Mouse (Mus musculus): ENCODE measurements around the gene Unc119. TPM values are rescaled to one million over a fixed set of nuclear protein-coding genes. Genes with fewer than 3 reads are reported as not detected.

Unc119 gene
- polyA plus RNA-seq, 1 experiment from 2014 or later = 48.1 TPM

- Histone ChIP-seq H3K4me1 (ENCODE audit: control insufficient read depth, insufficient read depth, low read length) (peaks cover 2% of the 10 kb centered on the region; the same call in 1 of the 2 replicates), H3K4me3 (ENCODE audit: low read depth, low read length) (no peak overlapping the region), H3K4me2 (no peak overlapping the region), H3K27me3 (ENCODE audit: control insufficient read depth, insufficient read depth, low read length) (peaks cover 7% of the 10 kb centered on the region; the same call in 1 of the 2 replicates), H3K9ac (ENCODE audit: low read depth, low read length) (no peak overlapping the region), H3K9me3 (replicated peaks; ENCODE audit: control insufficient read depth, low read length) (no peaks in the 10 kb centered on the region), H3K36me3 (ENCODE audit: control insufficient read depth, insufficient read depth, low read length) (no peaks in the 10 kb centered on the region), H3K27ac (ENCODE audit: low read depth, low read length) (no peak overlapping the region)
- 73% methylated on average over 8 of the region's 8 CpGs for WGBS (ENCODE audit: insufficient replicate concordance)
- no peak for ATAC-seq (replicated peaks; ENCODE audit: insufficient number of reproducible peaks, low FRiP score, low TSS enrichment)
Observed at GRCm38 (mm10) chr11:78374147-78374546, 30.9 kb downstream of the Unc119 start.

- 41% methylated on average over 11 of the region's 12 CpGs for WGBS (ENCODE audit: insufficient replicate concordance)
- Histone ChIP-seq H3K9me3 (replicated peaks; ENCODE audit: control insufficient read depth, low read length) (no peaks in the 10 kb centered on the region), H3K4me1 (ENCODE audit: control insufficient read depth, insufficient read depth, low read length) (no peaks in the 10 kb centered on the region), H3K27ac (ENCODE audit: low read depth, low read length) (no peak overlapping the region), H3K9ac (ENCODE audit: low read depth, low read length) (no peak overlapping the region), H3K4me2 (no peak overlapping the region), H3K27me3 (ENCODE audit: control insufficient read depth, insufficient read depth, low read length) (peaks cover 4% of the 10 kb centered on the region; the same call in 1 of the 2 replicates), H3K4me3 (ENCODE audit: low read depth, low read length) (no peak overlapping the region), H3K36me3 (ENCODE audit: control insufficient read depth, insufficient read depth, low read length) (no peaks in the 10 kb centered on the region)
- ATAC-seq (replicated peaks; ENCODE audit: insufficient number of reproducible peaks, low FRiP score, low TSS enrichment) = no peak
Observed at GRCm38 (mm10) chr11:78377549-78378159, 34.4 kb downstream of the Unc119 start.

DNA sequence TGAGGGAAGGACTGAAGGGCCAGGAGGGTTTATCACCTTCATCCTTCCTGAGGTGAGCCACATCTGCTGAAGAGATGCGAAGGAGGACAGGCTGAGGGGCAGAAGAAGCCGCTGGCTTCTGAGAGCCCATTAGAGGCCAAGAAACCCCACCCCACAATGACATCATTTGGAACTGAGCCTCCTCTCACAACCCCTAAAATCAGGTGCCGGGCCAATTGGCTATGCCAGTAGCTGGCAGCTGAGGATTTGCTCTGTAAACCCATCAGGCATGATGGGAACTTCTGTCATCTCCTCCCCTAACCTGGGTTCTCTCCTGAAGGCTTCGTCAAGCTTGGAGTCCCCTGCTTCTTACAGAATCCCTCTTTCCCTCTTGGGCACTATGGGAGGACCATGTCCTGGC, 37.1 kb downstream of the Unc119 start:
- no peaks in the 10 kb centered on the region for H3K4me1 ChIP-seq (ENCODE audit: control insufficient read depth, insufficient read depth, low read length)
- H3K36me3 ChIP-seq (ENCODE audit: control insufficient read depth, insufficient read depth, low read length) = no peaks in the 10 kb centered on the region
- no peak overlapping the region for H3K9ac ChIP-seq (ENCODE audit: low read depth, low read length)
- WGBS (ENCODE audit: insufficient replicate concordance) = 66% methylated on average over 4 of the region's 4 CpGs
- no peaks in the 10 kb centered on the region for H3K9me3 ChIP-seq (replicated peaks; ENCODE audit: control insufficient read depth, low read length)
- no peak overlapping the region for H3K27ac ChIP-seq (ENCODE audit: low read depth, low read length)
- peaks cover 4% of the 10 kb centered on the region; the same call in 1 of the 2 replicates for H3K27me3 ChIP-seq (ENCODE audit: control insufficient read depth, insufficient read depth, low read length)
- no peak overlapping the region for H3K4me3 ChIP-seq (ENCODE audit: low read depth, low read length)
- H3K4me2 ChIP-seq = no peak overlapping the region
- ATAC-seq (replicated peaks; ENCODE audit: insufficient number of reproducible peaks, low FRiP score, low TSS enrichment) = no peak

- ATAC-seq (replicated peaks; ENCODE audit: insufficient number of reproducible peaks, low FRiP score, low TSS enrichment) = no peak
- 79% methylated on average over 3 of the region's 3 CpGs for WGBS (ENCODE audit: insufficient replicate concordance)
- peaks cover 4% of the 10 kb centered on the region; the same call in 1 of the 2 replicates for H3K27me3 ChIP-seq (ENCODE audit: control insufficient read depth, insufficient read depth, low read length)
Observed at GRCm38 (mm10) chr11:78380996-78381395, 37.7 kb downstream of the Unc119 start.

GRCm38 (mm10) chr11:78382286-78382685, 39.0 kb downstream of the Unc119 start:
- no peaks in the 10 kb centered on the region for H3K36me3 ChIP-seq (ENCODE audit: control insufficient read depth, insufficient read depth, low read length)
- H3K9me3 ChIP-seq (replicated peaks; ENCODE audit: control insufficient read depth, low read length) = no peaks in the 10 kb centered on the region
- H3K27me3 ChIP-seq (ENCODE audit: control insufficient read depth, insufficient read depth, low read length) = peaks cover 2% of the 10 kb centered on the region; the same call in 1 of the 2 replicates
- H3K4me1 ChIP-seq (ENCODE audit: control insufficient read depth, insufficient read depth, low read length) = no peaks in the 10 kb centered on the region
- H3K27ac ChIP-seq (ENCODE audit: low read depth, low read length) = no peak overlapping the region
- ATAC-seq (replicated peaks; ENCODE audit: insufficient number of reproducible peaks, low FRiP score, low TSS enrichment) = no peak
- H3K4me2 ChIP-seq = no peak overlapping the region
- 75% methylated on average over 7 of the region's 7 CpGs for WGBS (ENCODE audit: insufficient replicate concordance)
- no peak overlapping the region for H3K9ac ChIP-seq (ENCODE audit: low read depth, low read length)
- H3K4me3 ChIP-seq (ENCODE audit: low read depth, low read length) = no peak overlapping the region

More at GRCm38 (mm10) chr11:78380996-78381395, 37.7 kb downstream of the Unc119 start:
- H3K4me2 ChIP-seq = no peak overlapping the region
- no peak overlapping the region for H3K9ac ChIP-seq (ENCODE audit: low read depth, low read length)
- H3K4me1 ChIP-seq (ENCODE audit: control insufficient read depth, insufficient read depth, low read length) = no peaks in the 10 kb centered on the region
- no peaks in the 10 kb centered on the region for H3K9me3 ChIP-seq (replicated peaks; ENCODE audit: control insufficient read depth, low read length)
- no peaks in the 10 kb centered on the region for H3K36me3 ChIP-seq (ENCODE audit: control insufficient read depth, insufficient read depth, low read length)
- H3K4me3 ChIP-seq (ENCODE audit: low read depth, low read length) = no peak overlapping the region
- H3K27ac ChIP-seq (ENCODE audit: low read depth, low read length) = no peak overlapping the region

DNA sequence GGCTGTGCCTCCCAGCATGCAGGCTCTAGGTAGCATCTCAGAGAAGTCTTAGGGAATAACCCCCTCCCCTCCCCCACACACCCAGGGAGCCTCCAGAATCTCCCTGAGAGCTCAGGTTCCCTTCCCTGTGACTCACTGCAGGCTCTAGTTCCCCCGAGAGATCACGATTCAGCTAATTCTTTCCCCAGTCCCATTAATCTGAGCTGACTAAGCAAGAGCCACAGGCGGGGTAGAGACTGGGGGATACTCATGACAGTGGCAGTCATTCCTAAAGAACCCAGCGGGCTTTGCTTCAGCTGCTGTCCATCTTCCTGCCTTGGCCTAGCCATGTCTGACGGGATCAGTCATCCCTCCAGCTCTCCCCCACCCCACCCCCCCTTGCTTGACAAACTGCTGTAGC, 39.4 kb downstream of the Unc119 start:
- no peak for ATAC-seq (replicated peaks; ENCODE audit: insufficient number of reproducible peaks, low FRiP score, low TSS enrichment)
- Histone ChIP-seq H3K27me3 (ENCODE audit: control insufficient read depth, insufficient read depth, low read length) (no peaks in the 10 kb centered on the region; the same call in 1 of the 2 replicates), H3K4me2 (no peak overlapping the region), H3K36me3 (ENCODE audit: control insufficient read depth, insufficient read depth, low read length) (no peaks in the 10 kb centered on the region), H3K4me1 (ENCODE audit: control insufficient read depth, insufficient read depth, low read length) (no peaks in the 10 kb centered on the region), H3K9ac (ENCODE audit: low read depth, low read length) (no peak overlapping the region), H3K27ac (ENCODE audit: low read depth, low read length) (no peak overlapping the region), H3K9me3 (replicated peaks; ENCODE audit: control insufficient read depth, low read length) (no peaks in the 10 kb centered on the region), H3K4me3 (ENCODE audit: low read depth, low read length) (no peak overlapping the region)
- 33% methylated on average over 5 of the region's 5 CpGs for WGBS (ENCODE audit: insufficient replicate concordance)

DNA sequence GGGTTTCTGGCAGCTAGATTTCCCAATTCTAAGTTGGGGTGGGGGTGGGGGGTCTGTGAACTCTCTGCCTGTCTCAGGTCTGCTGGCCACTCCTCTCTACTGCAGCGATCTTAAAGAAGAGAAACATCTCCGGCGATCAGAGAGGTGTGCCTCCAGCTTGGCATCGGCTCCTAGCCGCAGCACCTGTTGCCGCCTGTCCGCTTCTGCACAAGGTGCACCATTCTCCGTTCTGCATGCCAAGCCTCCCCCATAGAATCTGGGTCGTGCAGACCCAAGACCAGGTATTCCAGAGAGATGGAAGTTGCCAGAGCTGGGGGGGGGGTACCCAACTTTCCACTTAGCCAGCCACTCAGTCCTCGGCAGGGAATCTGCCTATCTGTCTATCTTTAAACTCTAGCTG, 42.5 kb downstream of the Unc119 start:
- H3K27me3 ChIP-seq (ENCODE audit: control insufficient read depth, insufficient read depth, low read length) = no peaks in the 10 kb centered on the region; the same call in 1 of the 2 replicates
- no peaks in the 10 kb centered on the region for H3K9me3 ChIP-seq (replicated peaks; ENCODE audit: control insufficient read depth, low read length)
- no peak overlapping the region for H3K27ac ChIP-seq (ENCODE audit: low read depth, low read length)
- no peak for ATAC-seq (replicated peaks; ENCODE audit: insufficient number of reproducible peaks, low FRiP score, low TSS enrichment)
- no peak overlapping the region for H3K4me2 ChIP-seq
- H3K4me3 ChIP-seq (ENCODE audit: low read depth, low read length) = no peak overlapping the region
- H3K4me1 ChIP-seq (ENCODE audit: control insufficient read depth, insufficient read depth, low read length) = no peaks in the 10 kb centered on the region
- H3K36me3 ChIP-seq (ENCODE audit: control insufficient read depth, insufficient read depth, low read length) = no peaks in the 10 kb centered on the region
- no peak overlapping the region for H3K9ac ChIP-seq (ENCODE audit: low read depth, low read length)
- 82% methylated on average over 10 of the region's 10 CpGs for WGBS (ENCODE audit: insufficient replicate concordance)

- 76% methylated on average over 14 of the region's 14 CpGs for WGBS (ENCODE audit: insufficient replicate concordance)
- Histone ChIP-seq H3K4me2 (no peak within 1 kb of the TSS), H3K4me1 (ENCODE audit: control insufficient read depth, insufficient read depth, low read length) (no peaks in the 10 kb centered on the region), H3K36me3 (ENCODE audit: control insufficient read depth, insufficient read depth, low read length) (no peaks in the 10 kb centered on the region), H3K9ac (ENCODE audit: low read depth, low read length) (no peak within 1 kb of the TSS), H3K27ac (ENCODE audit: low read depth, low read length) (no peak within 1 kb of the TSS), H3K27me3 (ENCODE audit: control insufficient read depth, insufficient read depth, low read length) (no peaks in the 10 kb centered on the region; the same call in 1 of the 2 replicates), H3K4me3 (ENCODE audit: low read depth, low read length) (no peak within 1 kb of the TSS), H3K9me3 (replicated peaks; ENCODE audit: control insufficient read depth, low read length) (no peaks in the 10 kb centered on the region)
- peak; percentile 35; the same call in 1 of the 2 replicates for ATAC-seq (replicated peaks; ENCODE audit: insufficient number of reproducible peaks, low FRiP score, low TSS enrichment)
Observed at GRCm38 (mm10) chr11:78386508-78387043, 43.3 kb downstream of the Unc119 start, which contains the start of gene Foxn1. Gene Foxn1, minus strand, starts transcription at chr11:78386558.

GRCm38 (mm10) chr11:78392728-78393127, 49.4 kb downstream of the Unc119 start:
- Histone ChIP-seq H3K4me2 (no peak overlapping the region), H3K4me3 (ENCODE audit: low read depth, low read length) (no peak overlapping the region), H3K36me3 (ENCODE audit: control insufficient read depth, insufficient read depth, low read length) (no peaks in the 10 kb centered on the region), H3K9me3 (replicated peaks; ENCODE audit: control insufficient read depth, low read length) (no peaks in the 10 kb centered on the region), H3K4me1 (ENCODE audit: control insufficient read depth, insufficient read depth, low read length) (no peaks in the 10 kb centered on the region), H3K9ac (ENCODE audit: low read depth, low read length) (no peak overlapping the region), H3K27ac (ENCODE audit: low read depth, low read length) (no peak overlapping the region), H3K27me3 (ENCODE audit: control insufficient read depth, insufficient read depth, low read length) (peaks cover 8% of the 10 kb centered on the region; the same call in 1 of the 2 replicates)
- 69% methylated on average over 3 of the region's 3 CpGs for WGBS (ENCODE audit: insufficient replicate concordance)
- ATAC-seq (replicated peaks; ENCODE audit: insufficient number of reproducible peaks, low FRiP score, low TSS enrichment) = no peak
